Mouse (Mus musculus) myocyte (in vitro differentiated cells): ENCODE measurements at regions not wholly inside any gene's neighbourhood (a gene's known extent, or its start where the extent isn't known, plus 50 kb on each side); places are given as distances from the start of the nearest gene placed in this dataset.

Experiments
- H3K27me3 ChIP-seq: one replicate; pipeline ENCODE4 v1.6.1; 2011; ENCODE audit not compliant: control insufficient read depth, insufficient read depth, insufficient read length
- H3K36me3 ChIP-seq: one replicate; pipeline ENCODE4 v1.6.1; 2011; ENCODE audit not compliant: control insufficient read depth, insufficient read depth
- H3K4me2 ChIP-seq: one replicate; pipeline ENCODE4 v1.6.1; 2011; ENCODE audit warnings: low read depth, control low read depth
- H3K4me3 ChIP-seq: one replicate; pipeline ENCODE4 v1.5.1; 2011; ENCODE audit warnings: mild to moderate bottlenecking, control low read depth, moderate library complexity
- H3K79me2 ChIP-seq: one replicate; pipeline ENCODE4 v1.6.1; 2011; ENCODE audit not compliant: control insufficient read depth, insufficient read depth
- H3ac ChIP-seq: one replicate; pipeline ENCODE4 v1.6.1; 2011; ENCODE audit not compliant: control insufficient read depth, insufficient read length
- CEBPB ChIP-seq: IDR thresholded peaks from 2 replicates; pipeline ENCODE4 v1.6.1; 2011; ENCODE audit warnings: mild to moderate bottlenecking, moderate library complexity; ENCODE audit not compliant: poor library complexity, insufficient read depth, severe bottlenecking
- E2F4 ChIP-seq: IDR thresholded peaks from one replicate; pipeline ENCODE4 v1.6.1; 2011; ENCODE audit warnings: mild to moderate bottlenecking, control low read depth, moderate library complexity; ENCODE audit not compliant: insufficient read depth
- MAX ChIP-seq: IDR thresholded peaks from one replicate; pipeline ENCODE4 v1.6.1; 2011; ENCODE audit warnings: low read depth, mild to moderate bottlenecking, control low read depth
- MYOD1 ChIP-seq, 3 experiments: IDR thresholded peaks; one replicate each; pipeline ENCODE4 v1.6.1; 2011; ENCODE audit warnings: control low read depth in 2 of 3, low read depth in 2 of 3, mild to moderate bottlenecking in 2 of 3, moderate library complexity in 1 of 3; ENCODE audit not compliant: insufficient read length in 2 of 3, control insufficient read depth in 1 of 3
- MYOG ChIP-seq, 3 experiments: IDR thresholded peaks; one replicate each; pipeline ENCODE4 v1.6.1; 2011; ENCODE audit warnings: control low read depth in 2 of 3, low read depth in 2 of 3, mild to moderate bottlenecking in 2 of 3; ENCODE audit not compliant: insufficient read length in 2 of 3, control insufficient read depth in 1 of 3, insufficient read depth in 1 of 3
- POLR2A ChIP-seq: IDR thresholded peaks from one replicate; pipeline ENCODE4 v1.6.1; 2011; ENCODE audit warnings: low read depth, mild to moderate bottlenecking, control low read depth, moderate library complexity; ENCODE audit not compliant: insufficient read length
- POLR2AphosphoS2 ChIP-seq: IDR thresholded peaks from one replicate; pipeline ENCODE4 v1.6.1; 2011; ENCODE audit warnings: low read depth, control low read depth; ENCODE audit not compliant: insufficient read length
- REST ChIP-seq: IDR thresholded peaks from one replicate; pipeline ENCODE4 v1.6.1; 2011; ENCODE audit warnings: mild to moderate bottlenecking, control low read depth, moderate library complexity; ENCODE audit not compliant: insufficient read depth, insufficient read length
- SRF ChIP-seq: IDR thresholded peaks from one replicate; pipeline ENCODE4 v1.6.1; 2011; ENCODE audit warnings: low read depth; ENCODE audit not compliant: control insufficient read depth, insufficient read length
- TCF12 ChIP-seq: IDR thresholded peaks from one replicate; pipeline ENCODE4 v1.6.1; 2011; ENCODE audit warnings: mild to moderate bottlenecking, control low read depth; ENCODE audit not compliant: poor library complexity, insufficient read depth, severe bottlenecking
- TCF3 ChIP-seq: IDR thresholded peaks from one replicate; pipeline ENCODE4 v1.6.1; 2011; ENCODE audit warnings: low read depth, control low read depth; ENCODE audit not compliant: insufficient read length
- USF1 ChIP-seq: IDR thresholded peaks from one replicate; pipeline ENCODE4 v1.6.1; 2011; ENCODE audit warnings: low read depth, mild to moderate bottlenecking, control low read depth, moderate library complexity

DNA sequence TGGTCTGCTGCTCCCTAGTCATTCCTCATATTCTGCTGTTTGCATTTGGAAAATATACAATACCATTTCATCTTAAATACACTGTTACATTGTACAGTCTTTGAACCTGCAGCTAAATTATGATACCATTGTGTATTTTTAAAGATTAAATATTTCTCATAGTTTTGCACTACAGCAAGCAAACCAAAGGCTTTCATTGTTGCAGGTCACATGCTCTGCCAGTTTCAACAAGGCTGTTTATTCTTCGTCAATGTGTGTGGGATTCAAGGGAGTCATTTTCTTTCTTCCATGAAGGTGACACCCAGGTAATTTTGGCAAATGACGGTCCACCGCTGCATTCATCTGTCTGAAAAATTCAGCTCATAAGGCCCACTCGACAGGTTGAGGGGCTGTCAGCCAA is 200.9 kb upstream of the Lrig1 start:
- Histone ChIP-seq H3K4me2 (no peak overlapping the region), H3K36me3 (no peaks in the 10 kb centered on the region), H3K27me3 (no peaks in the 10 kb centered on the region), H3K79me2 (no peaks in the 10 kb centered on the region), H3K4me3 (no peak overlapping the region), H3ac (no peak overlapping the region)
- TF ChIP-seq POLR2AphosphoS2 (no peak), MYOD1 (IDR thresholded peaks at IDR 0.05; ENCODE audit: control insufficient read depth in 1 of 3, insufficient read length in 2 of 3, low read depth in 2 of 3) (no peak), E2F4 (no peak), MYOG (IDR thresholded peaks at IDR 0.05; ENCODE audit: control insufficient read depth in 1 of 3, insufficient read depth in 1 of 3, insufficient read length in 2 of 3, low read depth in 2 of 3) (no peak), POLR2A (no peak), MAX (no peak), TCF3 (no peak)

DNA sequence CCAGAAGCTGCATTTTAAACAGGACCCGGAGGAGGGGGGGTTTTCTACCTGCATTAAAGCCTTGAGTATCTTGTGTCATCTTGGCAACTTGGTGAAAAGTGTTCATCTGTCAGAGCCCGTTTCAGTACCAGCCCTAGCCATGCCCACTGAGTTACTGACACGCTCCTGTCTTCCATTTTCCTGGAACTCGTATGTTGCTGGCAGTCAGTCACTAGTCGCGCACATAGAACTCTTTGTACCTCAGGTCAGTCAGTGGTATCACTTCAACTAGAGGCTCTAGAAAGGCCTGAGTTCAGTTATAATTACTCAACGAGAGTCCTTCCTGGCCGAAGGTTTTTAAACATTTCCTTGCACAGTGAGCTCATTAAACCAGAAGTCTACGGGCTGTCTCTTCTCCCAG is 198.9 kb upstream of the Lrig1 start:
- no peak overlapping the region for H3K4me2 ChIP-seq
- H3K27me3 ChIP-seq: no peaks in the 10 kb centered on the region
- no peak for TF ChIP-seq CEBPB
- no peak for TF ChIP-seq TCF3
- no peak for TF ChIP-seq TCF12
- no peak for TF ChIP-seq SRF
- no peak for TF ChIP-seq MYOG (IDR thresholded peaks at IDR 0.05; ENCODE audit: control insufficient read depth in 1 of 3, insufficient read depth in 1 of 3, insufficient read length in 2 of 3, low read depth in 2 of 3)
- TF ChIP-seq MYOD1 (IDR thresholded peaks at IDR 0.05; ENCODE audit: control insufficient read depth in 1 of 3, insufficient read length in 2 of 3, low read depth in 2 of 3): no peak
- no peak for TF ChIP-seq E2F4
- no peak for TF ChIP-seq USF1
- no peak for TF ChIP-seq POLR2AphosphoS2
- no peak for TF ChIP-seq POLR2A
- TF ChIP-seq MAX: no peak
- TF ChIP-seq REST: no peak
- H3K36me3 ChIP-seq: no peaks in the 10 kb centered on the region
- no peak overlapping the region for H3ac ChIP-seq
- no peak overlapping the region for H3K4me3 ChIP-seq
- H3K79me2 ChIP-seq: no peaks in the 10 kb centered on the region

DNA sequence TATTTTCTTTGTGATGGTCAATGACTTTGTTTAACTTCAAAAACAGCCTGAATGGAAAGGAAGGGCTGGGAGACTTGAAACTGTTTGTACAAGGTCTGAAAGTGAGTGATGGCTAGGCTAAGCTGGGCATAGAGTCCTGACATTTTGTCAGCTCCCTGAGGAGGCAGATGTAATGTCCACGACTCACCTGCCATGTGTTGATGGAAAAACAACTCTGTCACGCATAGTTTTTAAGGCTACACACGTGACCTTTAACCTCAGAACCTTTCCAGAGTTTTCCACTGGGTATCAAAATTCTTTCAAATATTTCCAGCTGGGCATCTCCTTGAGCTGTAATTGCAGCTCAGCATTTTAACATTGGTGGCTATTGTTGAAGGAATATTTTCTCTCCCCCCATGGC is 190.2 kb upstream of the Lrig1 start:
- TF ChIP-seq POLR2AphosphoS2 (no peak), SRF (no peak), CEBPB (no peak), E2F4 (no peak), TCF12 (no peak), USF1 (no peak), MAX (no peak), POLR2A (no peak), REST (no peak), MYOG (IDR thresholded peaks at IDR 0.05; ENCODE audit: control insufficient read depth in 1 of 3, insufficient read depth in 1 of 3, insufficient read length in 2 of 3, low read depth in 2 of 3) (no peak), TCF3 (no peak), MYOD1 (IDR thresholded peaks at IDR 0.05; ENCODE audit: control insufficient read depth in 1 of 3, insufficient read length in 2 of 3, low read depth in 2 of 3) (no peak)
- H3K4me2 ChIP-seq: no peak overlapping the region
- H3K36me3 ChIP-seq: no peaks in the 10 kb centered on the region
- H3K79me2 ChIP-seq: no peaks in the 10 kb centered on the region
- H3K27me3 ChIP-seq: no peaks in the 10 kb centered on the region
- no peak overlapping the region for H3ac ChIP-seq
- H3K4me3 ChIP-seq: no peak overlapping the region

DNA sequence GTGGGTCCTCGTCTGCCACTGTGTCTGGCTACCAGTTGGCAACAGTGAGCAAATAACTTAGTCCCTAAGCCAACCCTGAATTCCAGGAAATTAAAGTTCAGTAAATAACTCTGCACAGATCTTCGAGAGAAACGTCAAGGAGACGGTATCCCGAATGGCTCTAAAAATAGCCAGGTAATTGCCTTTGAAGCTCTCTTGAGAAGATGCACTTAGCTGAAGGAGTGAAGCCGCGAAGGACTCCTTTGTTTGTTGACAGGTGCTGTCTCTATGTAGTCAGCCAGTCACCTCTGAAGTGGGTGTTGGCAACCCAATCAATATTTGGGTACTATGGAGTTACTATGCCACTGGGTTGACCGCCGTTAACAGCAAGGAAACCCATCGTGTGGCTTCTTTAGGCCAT is 189.3 kb upstream of the Lrig1 start:
- Histone ChIP-seq H3ac (no peak overlapping the region), H3K27me3 (no peaks in the 10 kb centered on the region), H3K79me2 (no peaks in the 10 kb centered on the region), H3K36me3 (no peaks in the 10 kb centered on the region), H3K4me3 (no peak overlapping the region), H3K4me2 (no peak overlapping the region)
- TF ChIP-seq CEBPB: no peak
- no peak for TF ChIP-seq TCF12
- no peak for TF ChIP-seq TCF3
- TF ChIP-seq POLR2A: no peak
- TF ChIP-seq MAX: no peak

DNA sequence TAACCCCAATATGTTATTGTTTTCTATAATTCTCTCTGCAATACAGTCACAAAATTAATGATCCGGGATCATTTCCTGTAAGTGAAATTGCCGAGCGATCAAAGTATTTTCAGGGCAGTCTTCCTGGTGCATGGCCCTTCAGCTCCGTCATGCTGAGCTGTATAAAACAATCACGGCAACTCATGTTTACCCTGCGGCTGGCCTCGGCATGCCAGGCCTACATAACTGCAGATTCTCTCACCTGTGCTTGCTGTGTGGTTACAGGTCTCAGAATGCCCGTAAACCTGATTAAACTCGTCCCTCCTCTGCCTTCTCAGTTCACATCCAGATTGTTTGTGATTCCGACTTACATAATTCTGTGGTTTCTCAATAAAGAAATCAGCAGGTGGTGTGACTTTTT is 181.2 kb upstream of the Lrig1 start:
- TF ChIP-seq USF1 (no peak), SRF (no peak), POLR2A (no peak), MYOD1 (IDR thresholded peaks at IDR 0.05; ENCODE audit: control insufficient read depth in 1 of 3, insufficient read length in 2 of 3, low read depth in 2 of 3) (no peak), REST (no peak), MAX (no peak), TCF3 (no peak), TCF12 (no peak), POLR2AphosphoS2 (no peak), CEBPB (no peak), MYOG (IDR thresholded peaks at IDR 0.05; ENCODE audit: control insufficient read depth in 1 of 3, insufficient read depth in 1 of 3, insufficient read length in 2 of 3, low read depth in 2 of 3) (no peak), E2F4 (no peak)
- Histone ChIP-seq H3ac (no peak overlapping the region), H3K27me3 (no peaks in the 10 kb centered on the region)

More for the DNA sequence above, 181.2 kb upstream of the Lrig1 start:
- Histone ChIP-seq H3K36me3 (no peaks in the 10 kb centered on the region), H3K4me2 (no peak overlapping the region), H3K4me3 (no peak overlapping the region), H3K79me2 (no peaks in the 10 kb centered on the region)
